Mouse (Mus musculus) ES-Bruce4 (cell line): ENCODE measurements at regions not wholly inside any gene's neighbourhood (a gene's known extent, or its start where the extent isn't known, plus 50 kb on each side); places are given as distances from the start of the nearest gene placed in this dataset.

Source experiments
- H3K27ac ChIP-seq: 2 replicates; pipeline ENCODE4 v1.5.1; 2012; ENCODE audit warnings: low read length, inconsistent platforms; ENCODE audit not compliant: insufficient read depth
- H3K27me3 ChIP-seq: 2 replicates; pipeline ENCODE4 v1.6.1; 2012; ENCODE audit warnings: mild to moderate bottlenecking, low read length, inconsistent platforms; ENCODE audit not compliant: control insufficient read depth, poor library complexity, insufficient read depth, severe bottlenecking
- H3K36me3 ChIP-seq: 2 replicates; pipeline ENCODE4 v1.6.1; 2012; ENCODE audit warnings: inconsistent platforms, mild to moderate bottlenecking, low read length, moderate library complexity; ENCODE audit not compliant: control insufficient read depth, poor library complexity, insufficient read depth, severe bottlenecking
- H3K4me1 ChIP-seq: one replicate; pipeline ENCODE4 v1.8.1; 2011; ENCODE audit warnings: low read length; ENCODE audit not compliant: control insufficient read depth, insufficient read depth
- H3K4me3 ChIP-seq: 2 replicates; pipeline ENCODE4 v1.5.1; 2011; ENCODE audit warnings: low read depth, mild to moderate bottlenecking, low read length
- H3K9ac ChIP-seq: 2 replicates; pipeline ENCODE4 v1.6.1; 2012; ENCODE audit warnings: low read depth, mild to moderate bottlenecking, inconsistent platforms; ENCODE audit not compliant: poor library complexity, severe bottlenecking
- H3K9me3 ChIP-seq: replicated peaks from 2 replicates; pipeline ENCODE4 v1.6.1; 2012; ENCODE audit warnings: mild to moderate bottlenecking, low read length, inconsistent platforms; ENCODE audit not compliant: control insufficient read depth, poor library complexity, insufficient read depth, severe bottlenecking
- CTCF ChIP-seq: IDR thresholded peaks from one replicate; pipeline ENCODE4 v1.8.1; 2011; ENCODE audit warnings: low read depth, low read length
- EP300 ChIP-seq: IDR thresholded peaks from 2 replicates; pipeline ENCODE4 v1.6.1; 2011; ENCODE audit warnings: low read depth, low read length; ENCODE audit not compliant: insufficient read depth
- POLR2A ChIP-seq: IDR thresholded peaks from one replicate; pipeline ENCODE4 v1.8.1; 2011; ENCODE audit warnings: low read length; ENCODE audit not compliant: insufficient read depth

DNA sequence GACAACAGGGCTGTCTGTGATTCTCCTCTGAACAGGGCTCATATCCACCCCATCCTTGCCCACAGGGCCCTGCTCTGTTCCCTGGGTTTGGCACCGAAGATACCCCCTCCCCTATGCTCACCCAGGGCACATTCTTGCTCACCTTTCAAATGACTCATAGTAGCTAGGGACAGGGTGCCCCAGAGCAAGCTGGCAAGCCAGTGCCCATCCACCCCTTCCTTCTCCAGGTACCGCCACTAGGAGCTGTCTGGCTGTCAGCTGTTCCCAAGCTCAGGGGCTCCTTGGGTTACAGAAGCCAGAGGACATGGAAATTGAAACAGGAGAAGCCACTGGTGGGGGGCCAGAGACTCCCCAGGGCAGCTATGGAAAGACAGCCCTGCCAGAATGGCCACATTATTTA lies 216.4 kb downstream of the Ly86 start:
- Histone ChIP-seq H3K36me3 (no peaks in the 10 kb centered on the region), H3K27me3 (no peaks in the 10 kb centered on the region), H3K4me1 (peaks cover 4% of the 10 kb centered on the region), H3K4me3 (no peak overlapping the region), H3K9me3 (no peaks in the 10 kb centered on the region), H3K9ac (no peak overlapping the region), H3K27ac (no peak overlapping the region)
- no peak for TF ChIP-seq POLR2A
- no peak for TF ChIP-seq CTCF
- TF ChIP-seq EP300 = no peak

DNA sequence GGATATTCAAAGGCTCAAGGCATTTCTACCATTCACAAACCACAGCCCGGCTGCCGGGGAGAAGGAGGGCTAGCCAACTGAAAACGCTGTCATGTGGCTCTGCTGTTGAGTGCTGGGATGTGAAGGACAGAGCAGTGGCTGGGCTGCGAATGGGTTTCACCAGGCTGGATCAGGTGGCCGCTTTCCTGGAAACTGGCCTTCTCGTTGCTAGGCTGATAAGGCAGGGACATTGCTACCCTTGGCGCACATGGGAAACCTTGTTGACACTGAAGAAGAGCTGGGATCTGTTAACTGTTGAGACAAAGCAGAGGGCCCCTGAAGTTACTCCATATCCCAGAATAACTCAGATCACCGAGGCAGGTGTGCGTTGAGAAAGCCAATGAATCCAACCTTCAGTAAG lies 216.1 kb upstream of the Rreb1 start:
- H3K4me3 ChIP-seq = no peak overlapping the region
- H3K9ac ChIP-seq = no peak overlapping the region
- H3K4me1 ChIP-seq = peaks cover 2% of the 10 kb centered on the region
- H3K36me3 ChIP-seq = no peaks in the 10 kb centered on the region
- no peaks in the 10 kb centered on the region for H3K27me3 ChIP-seq
- H3K9me3 ChIP-seq = no peaks in the 10 kb centered on the region
- TF ChIP-seq POLR2A = no peak
- no peak for TF ChIP-seq EP300
- TF ChIP-seq CTCF = no peak
- no peak overlapping the region for H3K27ac ChIP-seq

DNA sequence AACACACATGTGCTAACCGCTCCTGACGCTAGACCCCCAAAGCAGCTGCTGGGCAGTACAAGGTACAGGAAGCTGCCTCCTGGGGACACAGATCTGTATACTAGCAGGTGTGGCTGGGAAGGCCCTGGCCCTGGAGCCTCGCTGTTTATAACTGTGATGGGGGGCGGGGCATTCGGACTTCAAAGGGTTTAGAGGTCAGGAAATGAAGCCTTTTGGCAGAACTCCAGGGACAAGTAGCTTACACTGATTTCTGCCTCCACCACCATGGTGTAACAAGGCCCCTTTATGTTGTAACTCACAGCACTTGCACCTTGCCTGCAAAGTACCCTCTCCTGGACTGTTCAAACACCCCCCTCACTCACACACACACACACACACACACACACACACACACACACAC lies 215.5 kb upstream of the Rreb1 start:
- H3K4me3 ChIP-seq = no peak overlapping the region
- no peaks in the 10 kb centered on the region for H3K9me3 ChIP-seq
- H3K27me3 ChIP-seq = no peaks in the 10 kb centered on the region
- no peaks in the 10 kb centered on the region for H3K4me1 ChIP-seq
- no peak overlapping the region for H3K27ac ChIP-seq
- H3K36me3 ChIP-seq = no peaks in the 10 kb centered on the region
- H3K9ac ChIP-seq = no peak overlapping the region
- TF ChIP-seq EP300 (no peak), CTCF (no peak), POLR2A (no peak)

DNA sequence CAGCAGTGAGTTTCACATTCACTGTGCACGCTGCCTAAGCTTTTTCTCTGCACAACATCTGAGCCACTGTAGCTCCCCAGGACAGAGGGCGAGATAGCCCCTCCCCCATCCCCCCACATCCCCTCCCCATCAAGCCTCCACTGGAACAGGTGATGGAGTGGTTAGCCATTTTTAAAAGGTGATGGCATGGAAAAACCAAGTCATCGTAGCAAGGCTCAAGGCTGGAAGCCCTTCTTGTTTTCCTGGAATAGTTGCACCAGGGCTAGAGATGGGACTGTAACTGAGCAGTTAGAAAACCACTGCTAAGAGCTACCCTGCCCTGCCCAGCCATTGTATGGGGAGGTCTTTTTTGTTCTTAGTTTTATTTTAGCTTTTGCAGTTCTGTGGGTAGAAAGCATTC lies 209.1 kb upstream of the Rreb1 start:
- Histone ChIP-seq H3K4me3 (no peak overlapping the region), H3K27ac (no peak overlapping the region), H3K4me1 (no peaks in the 10 kb centered on the region), H3K9ac (no peak overlapping the region), H3K27me3 (no peaks in the 10 kb centered on the region), H3K36me3 (no peaks in the 10 kb centered on the region), H3K9me3 (no peaks in the 10 kb centered on the region)
- TF ChIP-seq POLR2A (no peak), EP300 (no peak), CTCF (no peak)

DNA sequence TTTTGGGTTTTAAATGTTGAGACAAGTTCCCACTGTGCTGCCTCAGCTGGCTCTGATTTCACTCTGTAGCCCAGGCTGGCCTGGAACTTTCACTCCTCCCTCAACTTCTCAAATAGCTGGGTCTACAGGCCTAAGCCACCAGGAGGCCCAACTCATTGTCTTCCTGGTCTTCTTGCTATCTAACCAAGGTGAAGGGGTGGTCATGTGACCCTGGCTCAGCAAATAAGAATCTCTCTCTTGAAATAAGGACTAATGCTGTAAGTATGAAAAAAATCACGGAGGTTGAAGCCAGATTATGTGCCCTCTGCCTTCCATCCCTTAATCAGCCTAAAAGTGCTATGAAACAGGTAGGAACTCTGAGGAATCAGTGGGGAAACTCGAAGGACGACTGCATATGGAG lies 208.7 kb upstream of the Rreb1 start:
- no peak overlapping the region for H3K4me3 ChIP-seq
- no peak overlapping the region for H3K9ac ChIP-seq
- H3K9me3 ChIP-seq = no peaks in the 10 kb centered on the region
- H3K4me1 ChIP-seq = no peaks in the 10 kb centered on the region
- TF ChIP-seq EP300 = no peak
- TF ChIP-seq POLR2A = no peak
- TF ChIP-seq CTCF = no peak
- H3K36me3 ChIP-seq = no peaks in the 10 kb centered on the region
- H3K27me3 ChIP-seq = no peaks in the 10 kb centered on the region
- no peak overlapping the region for H3K27ac ChIP-seq

DNA sequence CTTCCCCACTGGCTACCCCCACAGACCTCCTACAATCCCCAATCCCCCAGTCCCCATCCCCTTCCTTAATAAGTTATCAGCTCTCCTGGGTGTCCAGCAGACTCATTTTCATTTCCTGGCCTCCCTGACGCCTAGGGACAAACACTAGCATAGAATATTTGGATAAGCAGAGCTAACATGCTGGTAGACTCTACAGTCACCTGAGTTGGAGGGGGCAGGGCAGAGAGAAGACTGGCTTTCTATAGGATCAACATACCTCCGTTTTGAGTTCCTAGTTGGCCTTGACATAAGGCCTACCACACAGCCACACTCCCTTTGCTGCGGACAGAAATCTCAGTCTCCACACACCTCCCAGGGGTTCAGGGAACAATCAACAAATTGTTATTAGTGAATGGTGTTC lies 205.2 kb upstream of the Rreb1 start:
- Histone ChIP-seq H3K36me3 (no peaks in the 10 kb centered on the region), H3K4me1 (no peaks in the 10 kb centered on the region), H3K27ac (no peak overlapping the region), H3K27me3 (no peaks in the 10 kb centered on the region), H3K9me3 (no peaks in the 10 kb centered on the region), H3K9ac (no peak overlapping the region), H3K4me3 (no peak overlapping the region)
- TF ChIP-seq CTCF = no peak
- no peak for TF ChIP-seq POLR2A
- TF ChIP-seq EP300 = no peak
